Comparison of ENCODE assay signal across 15 mouse cellular contexts in the genomic region with DNA sequence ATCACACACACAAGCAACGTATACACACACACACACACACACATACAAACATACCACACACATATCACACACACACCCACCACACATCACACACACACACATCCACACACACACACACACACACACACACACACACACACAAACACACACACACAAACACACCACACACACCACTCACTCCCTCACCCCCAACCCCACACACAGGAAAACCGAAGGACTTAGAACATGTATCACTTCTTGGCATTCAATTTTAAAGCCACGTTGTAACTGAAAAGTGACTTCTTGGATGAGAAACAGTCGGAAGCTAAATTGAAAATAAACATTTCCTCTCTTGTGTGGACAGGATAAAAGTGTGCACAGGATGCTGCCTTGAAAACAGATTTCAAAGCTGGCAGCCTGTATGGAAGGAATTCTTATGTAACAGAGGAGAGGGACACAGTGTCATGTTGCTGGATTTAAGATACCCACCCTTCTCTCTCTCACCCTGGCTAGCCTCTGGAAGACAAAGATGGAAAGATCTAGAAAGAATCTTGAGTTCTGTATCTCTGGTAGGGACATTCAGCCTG. TPM values are rescaled to one million over a fixed set of nuclear protein-coding genes. Genes with fewer than 3 reads are reported as not detected.
A peak's percentile ranks its signal among the peaks of the same experiment; 100 is the strongest.
DNase-seq lines count a peak whose midpoint lies in the region; ATAC-seq and TF ChIP-seq lines count a peak whose summit lies in the region.
"Had no signal": no experiment of that assay in that cellular context is flagged by ENCODE, and none has a peak within 500 bp of the region (broad histone marks: within the 10 kb centered on the region; RNA-seq: fewer than 3 reads in every experiment).

No protein-coding gene starts in this region.

- H3K27me3 ChIP-seq in kidney, adult 2 months (replicated peaks; ENCODE audit: control insufficient read depth, insufficient read depth, low read length), result no peaks in the 10 kb centered on the region
- H3K27me3 ChIP-seq in kidney, embryonic 14.5 days (ENCODE audit: control insufficient read depth, insufficient read depth, low read length), result no peaks in the 10 kb centered on the region
- no peaks in the 10 kb centered on the region for H3K27me3 ChIP-seq in testis, adult 2 months (ENCODE audit: control insufficient read depth, insufficient read depth, low read length)
- H3K27me3 ChIP-seq in lung, postnatal 0 days (replicated peaks; ENCODE audit: insufficient read depth, low read length), result no peaks in the 10 kb centered on the region
- H3K27me3 ChIP-seq in forebrain, embryonic 14.5 days (replicated peaks; ENCODE audit: control insufficient read depth, insufficient read depth, low read length), result no peaks in the 10 kb centered on the region
- H3K27me3 ChIP-seq: CH12.LX; forebrain, embryonic 15.5 days; heart, embryonic 13.5 days; liver, embryonic 13.5 days had no signal

- no peaks in the 10 kb centered on the region for H3K9me3 ChIP-seq in kidney, embryonic 14.5 days (ENCODE audit: control insufficient read depth, low read length)
- H3K9me3 ChIP-seq in lung, postnatal 0 days (ENCODE audit: low read length), result no peaks in the 10 kb centered on the region
- no peaks in the 10 kb centered on the region for H3K9me3 ChIP-seq in forebrain, embryonic 14.5 days (replicated peaks; ENCODE audit: control insufficient read depth, low read length)
- H3K9me3 ChIP-seq: forebrain, embryonic 15.5 days; heart, embryonic 13.5 days; liver, embryonic 13.5 days had no signal

- H3K4me2 ChIP-seq in kidney, embryonic 14.5 days (replicated peaks; ENCODE audit: low read depth, low read length), result no peak overlapping the region
- no peak overlapping the region for H3K4me2 ChIP-seq in lung, postnatal 0 days (replicated peaks; ENCODE audit: low read depth, low read length)
- no peak overlapping the region for H3K4me2 ChIP-seq in forebrain, embryonic 14.5 days (ENCODE audit: low read length)
- H3K4me2 ChIP-seq: forebrain, embryonic 15.5 days; heart, embryonic 13.5 days; liver, embryonic 13.5 days; midbrain, embryonic 11.5 days had no signal

- TF ChIP-seq EP300 in lung, postnatal 0 days (IDR thresholded peaks at IDR 0.05), result peak; percentile 57; the same call in 1 of the 2 replicates

- 48% methylated on average over 4 of the region's 4 CpGs for WGBS in kidney, adult 2 months
- WGBS in kidney, embryonic 14.5 days, result 64% methylated on average over 4 of the region's 4 CpGs
- 40% methylated on average over 4 of the region's 4 CpGs for WGBS in lung, postnatal 0 days
- 90% methylated on average over 4 of the region's 4 CpGs for WGBS in forebrain, embryonic 14.5 days

- ATAC-seq in kidney, embryonic 14.5 days (ENCODE audit: low FRiP score, low TSS enrichment), result no peak
- ATAC-seq in lung, postnatal 0 days, result peak; percentile 90
- ATAC-seq in forebrain, embryonic 14.5 days, result no peak
- ATAC-seq: forebrain, embryonic 15.5 days; hindbrain, postnatal 0 days had no signal

- H3K27ac ChIP-seq in kidney, adult 2 months (ENCODE audit: insufficient read depth, low read depth, low read length), result peak overlapping the region; percentile 27; the same call in 1 of the 2 replicates
- no peak overlapping the region; the same call in 1 of the 2 replicates for H3K27ac ChIP-seq in kidney, embryonic 14.5 days (ENCODE audit: low read depth, low read length)
- peak overlapping the region; percentile 16; the same call in 1 of the 2 replicates for H3K27ac ChIP-seq in testis, adult 2 months (ENCODE audit: control insufficient read depth, insufficient read depth, low read depth, low read length)
- peak overlapping the region; percentile 74 for H3K27ac ChIP-seq in lung, postnatal 0 days (ENCODE audit: low read length)
- no peak overlapping the region for H3K27ac ChIP-seq in forebrain, embryonic 14.5 days (ENCODE audit: low read depth, low read length)
- H3K27ac ChIP-seq: forebrain, embryonic 15.5 days; heart, embryonic 13.5 days; hindbrain, postnatal 0 days; liver, embryonic 13.5 days had no signal

- no peak overlapping the region for H3K4me3 ChIP-seq in kidney, adult 2 months (ENCODE audit: insufficient read depth, low read depth, low read length)
- no peak overlapping the region for H3K4me3 ChIP-seq in kidney, embryonic 14.5 days (ENCODE audit: low read length)
- no peak overlapping the region for H3K4me3 ChIP-seq in testis, adult 2 months (ENCODE audit: control insufficient read depth, low read depth, low read length)
- H3K4me3 ChIP-seq in lung, postnatal 0 days (ENCODE audit: low read depth, low read length), result no peak overlapping the region
- H3K4me3 ChIP-seq in forebrain, embryonic 14.5 days (ENCODE audit: low read depth, low read length), result no peak overlapping the region
- H3K4me3 ChIP-seq: forebrain, embryonic 15.5 days; heart, embryonic 13.5 days; liver, embryonic 13.5 days; myocyte had no signal

- no peaks in the 10 kb centered on the region; the same call in 1 of the 2 replicates for H3K4me1 ChIP-seq in kidney, adult 2 months (ENCODE audit: control insufficient read depth, insufficient read depth, low read length)
- no peaks in the 10 kb centered on the region for H3K4me1 ChIP-seq in kidney, embryonic 14.5 days (ENCODE audit: control insufficient read depth, insufficient read depth, low read length)
- H3K4me1 ChIP-seq in testis, adult 2 months (ENCODE audit: control insufficient read depth, insufficient read depth, low read length), result no peaks in the 10 kb centered on the region
- no peaks in the 10 kb centered on the region for H3K4me1 ChIP-seq in lung, postnatal 0 days (ENCODE audit: insufficient read depth, low read depth, low read length)
- H3K4me1 ChIP-seq in forebrain, embryonic 14.5 days (ENCODE audit: control insufficient read depth, insufficient read depth, low read length), result no peaks in the 10 kb centered on the region
- H3K4me1 ChIP-seq: forebrain, embryonic 15.5 days; heart, embryonic 13.5 days; liver, embryonic 13.5 days had no signal

- no peak for TF ChIP-seq POLR2A in kidney, adult 2 months (IDR thresholded peaks at IDR 0.05; ENCODE audit: low read depth, low read length)
- no peak for TF ChIP-seq POLR2A in testis, adult 2 months (IDR thresholded peaks at IDR 0.05; ENCODE audit: control insufficient read depth, low read depth, low read length)

- H3K36me3 ChIP-seq in kidney, adult 2 months (ENCODE audit: control insufficient read depth, insufficient read depth, low read length), result no peaks in the 10 kb centered on the region
- H3K36me3 ChIP-seq in kidney, embryonic 14.5 days (ENCODE audit: control insufficient read depth, insufficient read depth, low read length), result no peaks in the 10 kb centered on the region
- H3K36me3 ChIP-seq in testis, adult 2 months (ENCODE audit: control insufficient read depth, insufficient read depth, low read length), result no peaks in the 10 kb centered on the region
- H3K36me3 ChIP-seq in lung, postnatal 0 days (ENCODE audit: insufficient read depth, low read length), result no peaks in the 10 kb centered on the region
- H3K36me3 ChIP-seq in forebrain, embryonic 14.5 days (ENCODE audit: control insufficient read depth, insufficient read depth, low read length), result no peaks in the 10 kb centered on the region
- H3K36me3 ChIP-seq: forebrain, embryonic 15.5 days; heart, embryonic 13.5 days; liver, embryonic 13.5 days had no signal

- TF ChIP-seq CTCF in kidney, adult 2 months (conservative IDR thresholded peaks at IDR 0.05; ENCODE audit: insufficient read depth, insufficient read length, low read depth, low read length), result no peak
- no peak for TF ChIP-seq CTCF in testis, adult 2 months (IDR thresholded peaks at IDR 0.05; ENCODE audit: control insufficient read depth, insufficient read depth, insufficient replicate concordance, low read depth, low read length)
- TF ChIP-seq CTCF in lung, postnatal 0 days (IDR thresholded peaks at IDR 0.05), result no peak

- DNase-seq in kidney, adult 2 months, result peak; percentile 47
- DNase-seq in testis, postnatal 14 days (ENCODE audit: low spot score), result no peak
- peak; percentile 72 for DNase-seq in lung, postnatal 0 days (ENCODE audit: low spot score)
- no peak for DNase-seq in forebrain, embryonic 14.5 days (ENCODE audit: low spot score)
- DNase-seq in embryo, embryonic 10.5 days (ENCODE audit: low spot score), result no peak
- DNase-seq: cerebellum, postnatal 36 days; liver, embryonic 13.5 days had no signal

- H3K9ac ChIP-seq in kidney, embryonic 14.5 days (ENCODE audit: low read depth, low read length), result no peak overlapping the region
- no peak overlapping the region for H3K9ac ChIP-seq in lung, postnatal 0 days (replicated peaks; ENCODE audit: low read depth)
- no peak overlapping the region for H3K9ac ChIP-seq in forebrain, embryonic 14.5 days (ENCODE audit: low read length)
- H3K9ac ChIP-seq: forebrain, embryonic 15.5 days; heart, embryonic 13.5 days; liver, embryonic 13.5 days had no signal

RNA-seq across cellular contexts. Expression of gene Fmo6, which starts 5.9 kb away (rescaled TPM):
- not detected in 2 replicates for polyA plus RNA-seq in kidney, adult 2 months (2012; rRNA removed)
- polyA plus RNA-seq in kidney, embryonic 14.5 days (2014; fragmentation: Nextera tagmentation; extraction: Ambion mirVana), result 0.12 and 0.44 TPM in 2 replicates
- 0.11 TPM in 2 replicates for polyA plus RNA-seq in testis, adult 2 months (2012; rRNA removed)
- polyA plus RNA-seq in lung, postnatal 0 days (2015; fragmentation: Nextera tagmentation; extraction: Ambion mirVana), result 0.08 and 0.16 TPM in 2 replicates
- polyA plus RNA-seq in forebrain, embryonic 14.5 days (2014; fragmentation: Nextera tagmentation; extraction: Ambion mirVana), result not detected in 2 replicates
- polyA plus RNA-seq: forebrain, embryonic 15.5 days; heart, embryonic 13.5 days; hindbrain, postnatal 0 days; liver, embryonic 13.5 days; midbrain, embryonic 11.5 days; myocyte had no signal

RNA-seq across cellular contexts. Expression of gene Fmo2, which starts 32.9 kb away (rescaled TPM):
- 116 and 161 TPM in 2 replicates for polyA plus RNA-seq in kidney, adult 2 months (2012; rRNA removed)
- 0.99 and 1.2 TPM in 2 replicates for polyA plus RNA-seq in kidney, embryonic 14.5 days (2014; fragmentation: Nextera tagmentation; extraction: Ambion mirVana)
- polyA plus RNA-seq in testis, adult 2 months (2012; rRNA removed), result 2.1 and 2.4 TPM in 2 replicates
- polyA plus RNA-seq in lung, postnatal 0 days (2015; fragmentation: Nextera tagmentation; extraction: Ambion mirVana), result 266 and 286 TPM in 2 replicates
- 0.06 and 0.64 TPM in 2 replicates for polyA plus RNA-seq in forebrain, embryonic 14.5 days (2014; fragmentation: Nextera tagmentation; extraction: Ambion mirVana)
- polyA plus RNA-seq: midbrain, embryonic 11.5 days; myocyte had no signal

RNA-seq across cellular contexts. Expression of gene Fmo3, which starts 52.9 kb away (rescaled TPM):
- polyA plus RNA-seq in kidney, adult 2 months (2012; rRNA removed), result 0.18 and 0.19 TPM in 2 replicates
- not detected in 2 replicates for polyA plus RNA-seq in kidney, embryonic 14.5 days (2014; fragmentation: Nextera tagmentation; extraction: Ambion mirVana)
- polyA plus RNA-seq in testis, adult 2 months (2012; rRNA removed), result 0.10 and 0.41 TPM in 2 replicates
- 0.60 and 1.2 TPM in 2 replicates for polyA plus RNA-seq in lung, postnatal 0 days (2015; fragmentation: Nextera tagmentation; extraction: Ambion mirVana)
- polyA plus RNA-seq in forebrain, embryonic 14.5 days (2014; fragmentation: Nextera tagmentation; extraction: Ambion mirVana), result not detected in 2 replicates
- polyA plus RNA-seq: forebrain, embryonic 15.5 days; heart, embryonic 13.5 days; hindbrain, postnatal 0 days; liver, embryonic 13.5 days; midbrain, embryonic 11.5 days; myocyte had no signal

Comparison
In these comparisons a context has a peak if more than half of its experiments do, and no peak if none do; other contexts are left out.
1. H3K27ac ChIP-seq: peak in kidney, adult 2 months (single experiment), testis, adult 2 months (single experiment) and lung, postnatal 0 days (single experiment); none in kidney, embryonic 14.5 days (single experiment) and forebrain, embryonic 14.5 days (single experiment).
2. RNA of gene Fmo2, which starts 32.9 kb away (polyA plus RNA-seq): 266 to 286 TPM in lung, postnatal 0 days and 116 to 161 TPM in kidney, adult 2 months; 2.1 to 2.4 TPM in testis, adult 2 months, 0.99 to 1.2 TPM in kidney, embryonic 14.5 days and 0.06 to 0.64 TPM in forebrain, embryonic 14.5 days; every median in the first group is over 10 times any median in the second.
3. DNase-seq: peak in kidney, adult 2 months (single experiment) and lung, postnatal 0 days (single experiment); none in testis, postnatal 14 days (single experiment), forebrain, embryonic 14.5 days (single experiment) and embryo, embryonic 10.5 days (single experiment).